Mouse (Mus musculus) splenic B cell, adult 2 months (primary cell): ENCODE measurements around the gene Lrrc45.
"Not testable (repeated sequence)": the region's sequence is repeated elsewhere in the genome, so short reads cannot be mapped to it uniquely, and the experiment has no call there.

Experiments
- DNase-seq: peaks from one replicate; pipeline ENCODE4 v3.0.0-alpha.2; 2011; ENCODE audit warnings: low read depth, low spot score
- H3K27me3 ChIP-seq: 2 replicates; pipeline ENCODE4 v1.6.1; 2012; ENCODE audit warnings: mild to moderate bottlenecking, low read length, moderate library complexity, mixed read lengths; ENCODE audit not compliant: control insufficient read depth, poor library complexity, insufficient read depth, severe bottlenecking
- H3K36me3 ChIP-seq: 2 replicates; pipeline ENCODE4 v1.6.1; 2012; ENCODE audit warnings: mild to moderate bottlenecking, low read length, moderate library complexity, mixed read lengths; ENCODE audit not compliant: control insufficient read depth, poor library complexity, insufficient read depth, severe bottlenecking

Gene Lrrc45

GRCm38 (mm10) chr11:120728530-120729240 is 15.0 kb downstream of the Lrrc45 start:
- no peak for DNase-seq
- Histone ChIP-seq H3K36me3 (no peaks in the 10 kb centered on the region), H3K27me3 (no peaks in the 10 kb centered on the region)

- peak; percentile 67 for DNase-seq
- not testable (repeated sequence) for H3K36me3 ChIP-seq, H3K27me3 ChIP-seq
These were observed 15.8 kb downstream of the Lrrc45 start for GRCm38 (mm10) chr11:120729432-120730050.

- Histone ChIP-seq H3K36me3 (no peaks in the 10 kb centered on the region), H3K27me3 (no peaks in the 10 kb centered on the region)
- DNase-seq: no peak
These were observed 16.7 kb downstream of the Lrrc45 start for GRCm38 (mm10) chr11:120730331-120730870.

GRCm38 (mm10) chr11:120731395-120731794 is 17.7 kb downstream of the Lrrc45 start:
- DNase-seq: no peak

GRCm38 (mm10) chr11:120731858-120732680 is 18.3 kb downstream of the Lrrc45 start, which contains the start of gene Cbr2:
Cbr2 (minus strand) TSS chr11:120732114.
- Histone ChIP-seq H3K36me3 (no peaks in the 10 kb centered on the region), H3K27me3 (no peaks in the 10 kb centered on the region)
- no peak for DNase-seq

More at GRCm38 (mm10) chr11:120731395-120731794, 17.7 kb downstream of the Lrrc45 start:
- no peaks in the 10 kb centered on the region for H3K27me3 ChIP-seq
- no peaks in the 10 kb centered on the region for H3K36me3 ChIP-seq

- no peaks in the 10 kb centered on the region for H3K36me3 ChIP-seq
- no peaks in the 10 kb centered on the region for H3K27me3 ChIP-seq
- DNase-seq: no peak
These were observed 19.8 kb downstream of the Lrrc45 start for GRCm38 (mm10) chr11:120733521-120733920.

- DNase-seq: no peak
- Histone ChIP-seq H3K36me3 (no peaks in the 10 kb centered on the region), H3K27me3 (no peaks in the 10 kb centered on the region)
These were observed 22.7 kb downstream of the Lrrc45 start for GRCm38 (mm10) chr11:120736424-120736823.

GRCm38 (mm10) chr11:120740981-120741380 is 27.3 kb downstream of the Lrrc45 start:
- no peaks in the 10 kb centered on the region for H3K27me3 ChIP-seq
- DNase-seq: no peak
- no peaks in the 10 kb centered on the region for H3K36me3 ChIP-seq

GRCm38 (mm10) chr11:120744121-120744701 is 30.5 kb downstream of the Lrrc45 start:
- H3K27me3 ChIP-seq: no peaks in the 10 kb centered on the region
- H3K36me3 ChIP-seq: no peaks in the 10 kb centered on the region
- DNase-seq: no peak

GRCm38 (mm10) chr11:120747974-120748373 is 34.2 kb downstream of the Lrrc45 start:
- DNase-seq: no peak

GRCm38 (mm10) chr11:120749430-120749829 is 35.7 kb downstream of the Lrrc45 start:
- Histone ChIP-seq H3K36me3 (no peaks in the 10 kb centered on the region), H3K27me3 (no peaks in the 10 kb centered on the region)
- DNase-seq: peak; percentile 76

More at GRCm38 (mm10) chr11:120747974-120748373, 34.2 kb downstream of the Lrrc45 start:
- Histone ChIP-seq H3K27me3 (no peaks in the 10 kb centered on the region), H3K36me3 (no peaks in the 10 kb centered on the region)

GRCm38 (mm10) chr11:120751606-120752005 is 37.9 kb downstream of the Lrrc45 start:
- Histone ChIP-seq H3K27me3 (no peaks in the 10 kb centered on the region), H3K36me3 (no peaks in the 10 kb centered on the region)
- DNase-seq: no peak

- Histone ChIP-seq H3K36me3 (no peaks in the 10 kb centered on the region), H3K27me3 (no peaks in the 10 kb centered on the region)
- no peak for DNase-seq
These were observed 46.5 kb downstream of the Lrrc45 start for GRCm38 (mm10) chr11:120760236-120760635.

GRCm38 (mm10) chr11:120761811-120762671 is 48.3 kb downstream of the Lrrc45 start:
- H3K36me3 ChIP-seq: no peaks in the 10 kb centered on the region
- no peak for DNase-seq
- no peaks in the 10 kb centered on the region for H3K27me3 ChIP-seq
